Mouse (Mus musculus) urinary bladder, postnatal 14 days (tissue): ENCODE measurements around the gene Spata17.

ENCODE experiments used
- DNase-seq: peaks from one replicate; pipeline ENCODE4 v3.0.0; 2021; ENCODE audit warnings: low spot score

The Spata17 gene

GRCm38 (mm10) chr1:187215181-187216116 is at the start of gene Spata17, which contains the start of gene Gpatch2:
Gene Spata17 (minus strand): TSS chr1:187215465.
Gene Gpatch2 (plus strand): TSS chr1:187215508.
- peak; percentile 77 for DNase-seq

GRCm38 (mm10) chr1:187258756-187259155 is 43.5 kb upstream of the Spata17 start:
- no peak for DNase-seq

DNA sequence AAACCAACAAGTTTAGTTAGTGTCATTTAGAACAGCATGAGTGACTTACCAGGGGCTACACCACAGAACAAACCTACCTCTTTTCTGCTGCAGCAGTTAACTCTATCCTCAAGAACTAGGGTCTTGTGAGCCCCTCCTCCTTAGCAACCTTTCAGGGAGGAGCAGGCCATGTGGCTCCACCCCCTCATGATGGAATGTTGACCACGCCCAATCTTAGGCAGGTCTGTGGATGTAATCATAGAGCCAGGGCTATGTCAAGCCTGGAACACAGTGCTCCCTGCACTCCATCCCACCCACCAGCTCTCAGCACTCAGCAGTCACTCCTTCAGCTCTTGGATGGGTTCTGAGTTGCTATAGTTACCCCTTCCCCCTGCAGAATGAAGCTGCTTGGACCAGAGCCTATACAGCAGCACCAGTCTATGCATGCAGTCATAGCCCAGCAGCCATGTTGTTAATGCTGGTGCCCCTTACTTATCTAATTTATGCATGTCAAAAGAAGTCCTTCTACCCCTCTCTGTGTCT is 35.5 kb upstream of the Spata17 start:
- DNase-seq: no peak

DNA sequence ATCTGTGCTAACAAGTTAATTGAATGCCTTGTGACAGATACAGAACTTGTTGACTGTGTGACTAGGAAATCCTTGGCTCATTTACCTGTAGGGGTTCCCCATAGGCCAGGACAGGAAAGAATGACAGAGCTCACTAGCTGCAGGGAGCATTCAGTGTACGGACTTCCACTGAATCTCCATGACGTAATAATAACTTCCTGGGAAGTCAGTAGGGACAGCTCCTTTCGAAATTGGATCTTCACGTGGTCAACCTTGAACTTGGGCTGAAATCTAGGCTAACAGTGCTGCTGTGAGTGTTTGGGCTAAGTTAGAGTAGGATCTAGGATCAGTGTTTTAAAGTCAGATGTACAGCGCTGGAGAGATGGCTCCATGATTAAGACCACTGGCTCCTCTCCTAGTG is 29.5 kb upstream of the Spata17 start:
- DNase-seq: no peak

DNA sequence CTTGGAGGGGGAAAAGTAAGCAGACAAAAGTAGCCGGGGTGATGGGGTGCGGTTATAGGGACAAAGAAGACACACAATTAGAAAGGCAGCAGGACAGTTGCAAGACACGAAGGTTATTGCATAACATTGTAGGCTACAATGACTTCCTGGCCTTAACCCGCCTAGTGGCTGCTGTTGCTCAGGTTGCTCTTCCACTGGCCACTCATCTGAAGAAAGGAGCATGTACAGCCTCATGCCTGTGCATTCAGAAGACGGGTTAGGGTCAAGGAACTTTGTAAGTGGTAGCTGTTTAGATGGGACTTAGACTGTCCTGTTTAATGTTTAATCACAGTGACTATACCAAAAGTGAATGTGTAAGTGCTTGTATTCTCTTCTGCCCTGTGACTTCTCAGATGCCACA is 26.1 kb upstream of the Spata17 start:
- no peak for DNase-seq

GRCm38 (mm10) chr1:187240304-187240703 is 25.0 kb upstream of the Spata17 start:
- no peak for DNase-seq

GRCm38 (mm10) chr1:187238061-187238460 is 22.8 kb upstream of the Spata17 start:
- no peak for DNase-seq

GRCm38 (mm10) chr1:187236296-187236695 is 21.0 kb upstream of the Spata17 start:
- DNase-seq: no peak

DNA sequence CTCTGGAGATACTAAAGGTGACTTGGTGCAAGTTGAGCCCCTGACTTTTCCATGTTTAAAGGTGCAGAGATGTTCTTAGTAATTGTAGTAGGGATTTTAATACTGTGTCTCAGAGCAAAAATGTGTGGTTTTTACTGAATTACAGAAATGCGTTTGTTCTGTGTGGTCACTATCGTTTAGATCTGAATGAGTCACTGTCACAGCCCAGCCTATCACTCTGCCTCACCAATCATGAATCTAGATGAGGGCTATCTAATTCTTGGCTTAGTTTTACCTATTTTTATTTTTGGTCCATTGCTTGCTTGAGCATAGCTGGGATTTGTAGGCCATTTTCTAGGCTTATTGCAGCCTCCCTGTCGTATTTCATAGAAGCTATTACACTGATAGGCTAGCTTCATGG is 19.9 kb upstream of the Spata17 start:
- DNase-seq: no peak

DNA sequence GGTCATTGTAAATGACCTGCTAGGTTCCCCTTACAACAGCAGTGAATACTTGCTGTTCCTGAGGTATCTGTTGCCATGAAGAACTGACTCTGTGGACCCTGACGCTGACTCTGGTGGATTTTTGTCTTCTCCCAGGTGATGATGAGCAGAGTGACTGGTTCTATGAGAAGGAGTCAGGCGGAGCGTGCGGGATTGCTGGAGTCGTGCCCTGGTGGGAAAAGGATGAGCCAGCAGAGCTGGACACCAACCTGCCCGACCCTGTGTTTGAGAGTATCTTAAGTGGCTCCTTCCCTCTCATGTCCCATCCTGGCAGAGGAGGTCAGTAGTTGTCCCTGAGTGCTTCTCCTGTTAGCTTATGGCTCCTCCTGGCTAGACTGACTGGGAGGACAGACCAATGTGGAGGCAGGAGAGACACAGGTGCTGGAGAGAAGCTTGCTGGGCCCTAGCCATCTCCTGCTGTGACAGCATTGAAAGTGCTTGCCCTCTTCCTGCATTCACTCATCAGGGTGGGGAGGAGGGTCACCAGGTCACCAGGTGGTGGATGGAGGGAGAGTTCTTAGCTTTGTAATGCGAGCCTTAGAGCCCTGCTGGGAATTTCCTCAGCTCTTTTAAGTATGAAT is 17.8 kb upstream of the Spata17 start:
- no peak for DNase-seq

- no peak for DNase-seq
Measured at GRCm38 (mm10) chr1:187232196-187232955, 17.1 kb upstream of the Spata17 start.

- no peak for DNase-seq
Measured at GRCm38 (mm10) chr1:187230255-187230654, 15.0 kb upstream of the Spata17 start.

GRCm38 (mm10) chr1:187228414-187229146 is 13.3 kb upstream of the Spata17 start:
- no peak for DNase-seq

- no peak for DNase-seq
Measured at GRCm38 (mm10) chr1:187226328-187227025, 11.2 kb upstream of the Spata17 start.

- no peak for DNase-seq
Measured at GRCm38 (mm10) chr1:187220756-187221155, 5.5 kb upstream of the Spata17 start.

- DNase-seq: no peak
Measured at GRCm38 (mm10) chr1:187216620-187217410, 1.6 kb upstream of the Spata17 start.

DNA sequence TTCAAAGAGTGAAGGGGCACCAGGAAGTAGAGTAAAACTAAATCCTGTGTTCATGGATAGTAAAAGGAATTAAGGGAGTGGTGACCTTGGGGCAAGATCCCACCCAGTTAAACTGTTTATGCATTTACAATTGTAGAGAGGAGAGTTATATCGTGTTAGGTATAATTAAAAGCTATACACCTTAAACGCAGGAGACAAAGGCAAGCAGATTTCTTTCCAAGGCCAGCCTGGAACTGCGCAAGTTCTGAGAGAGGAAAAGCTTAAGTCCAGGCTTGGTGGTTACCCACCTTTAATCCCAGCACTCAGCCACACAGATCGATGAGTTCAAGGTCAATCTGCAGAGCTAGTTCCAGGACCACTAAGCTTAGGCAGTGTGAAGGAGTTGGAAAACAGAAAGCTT is 4.5 kb downstream of the Spata17 start:
- DNase-seq: no peak

- no peak for DNase-seq
Measured at GRCm38 (mm10) chr1:187209496-187209895, 5.8 kb downstream of the Spata17 start.

- no peak for DNase-seq
Measured at GRCm38 (mm10) chr1:187205506-187205905, 9.8 kb downstream of the Spata17 start.

DNA sequence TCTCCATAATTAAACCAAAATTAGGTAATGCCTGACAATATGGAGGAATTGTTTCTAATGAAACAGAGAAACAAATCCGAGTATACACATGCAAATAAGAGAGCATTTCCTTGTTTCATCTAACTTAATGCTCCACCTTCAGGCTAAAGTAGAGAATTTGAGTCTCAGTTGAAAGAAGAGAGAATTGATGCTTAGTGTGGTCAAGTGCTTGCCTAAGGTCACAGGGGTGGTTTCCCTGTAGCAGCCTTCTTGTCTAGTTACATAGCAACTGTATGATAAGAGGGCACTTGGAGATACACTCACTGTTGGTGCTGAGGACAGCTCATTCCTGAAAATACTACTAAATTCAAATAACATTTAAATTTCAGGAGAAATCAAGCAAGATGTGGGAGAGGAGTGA is 36.7 kb downstream of the Spata17 start:
- DNase-seq: no peak
